Mouse (Mus musculus) kidney, adult 9 months (tissue): ENCODE data around the gene Bfsp2.

ENCODE experiments used
- DNase-seq: peaks from one replicate; pipeline ENCODE4 v3.0.0; 2022

Gene Bfsp2

DNA sequence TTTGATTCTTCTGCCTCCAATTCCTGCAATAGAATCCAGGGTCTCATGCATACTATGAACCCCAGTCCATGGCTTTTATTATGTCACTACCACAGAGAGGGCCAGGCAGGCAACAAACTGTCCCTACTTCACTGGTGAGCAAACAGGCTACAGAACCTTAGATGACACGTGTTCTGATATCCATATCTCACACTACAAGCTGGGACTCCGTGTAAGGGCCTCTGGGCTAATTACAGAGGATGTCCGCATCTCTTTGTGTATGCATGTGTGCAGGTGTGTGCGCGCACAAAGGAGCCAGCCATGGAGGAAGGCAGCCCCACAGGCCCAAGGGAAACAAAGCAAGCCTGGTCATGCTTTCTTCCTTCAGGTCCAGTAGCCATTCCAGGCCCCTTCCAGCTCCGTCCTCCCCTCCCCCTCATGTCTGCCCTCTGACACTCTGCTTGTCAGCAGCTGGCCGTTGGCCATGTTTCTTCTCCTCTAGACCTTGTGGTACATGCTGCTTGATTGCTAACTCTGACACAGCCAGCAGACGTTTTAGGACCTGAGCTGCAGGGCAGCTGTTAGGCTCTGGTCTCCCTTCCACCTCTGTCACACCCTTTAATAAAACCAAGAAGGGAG is 492 bp upstream of the Bfsp2 start:
- peak; percentile 86 for DNase-seq

DNA sequence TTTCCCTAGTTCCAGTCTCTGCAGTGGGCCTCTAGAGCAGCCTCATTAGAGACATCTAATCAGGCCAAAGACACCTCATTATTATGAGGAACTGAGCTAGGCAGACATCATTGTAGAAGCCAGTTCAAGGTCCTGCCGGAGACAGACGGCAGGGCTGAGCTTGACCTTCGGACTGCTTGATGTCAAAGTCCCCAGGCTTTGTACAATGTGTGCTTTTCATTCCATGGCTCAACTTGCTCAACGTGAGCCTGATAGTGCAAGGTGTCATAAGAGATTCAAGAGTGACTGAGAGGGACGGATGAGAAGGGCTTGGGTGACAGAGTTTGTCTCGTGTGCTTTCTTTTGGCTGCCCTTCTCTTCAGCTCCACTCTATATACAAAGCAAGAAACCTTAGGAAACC is 4.8 kb downstream of the Bfsp2 start:
- peak; percentile 86 for DNase-seq

- peak; percentile 72 for DNase-seq
These were observed 6.1 kb downstream of the Bfsp2 start for GRCm38 (mm10) chr9:103473915-103474688.

DNA sequence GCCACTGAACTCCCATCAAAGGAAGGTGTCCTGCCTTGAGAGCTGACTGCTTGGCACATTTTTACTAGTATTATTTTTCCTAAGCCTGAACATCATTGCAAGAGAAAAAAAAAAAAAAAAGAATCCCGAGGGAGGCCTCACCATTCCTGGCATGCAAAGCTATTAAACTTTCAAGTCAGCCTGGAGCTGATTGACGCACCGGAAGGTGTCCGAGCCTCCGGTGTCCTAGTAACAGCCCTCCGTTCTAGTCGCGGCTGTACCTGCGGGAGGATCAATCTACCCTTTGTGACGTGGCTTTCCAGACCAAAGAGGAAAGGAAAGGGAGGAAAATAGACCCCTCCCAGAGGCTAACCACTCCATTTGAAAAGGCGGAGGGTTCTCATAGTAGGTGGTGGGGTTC is 8.4 kb downstream of the Bfsp2 start:
- no peak for DNase-seq

DNA sequence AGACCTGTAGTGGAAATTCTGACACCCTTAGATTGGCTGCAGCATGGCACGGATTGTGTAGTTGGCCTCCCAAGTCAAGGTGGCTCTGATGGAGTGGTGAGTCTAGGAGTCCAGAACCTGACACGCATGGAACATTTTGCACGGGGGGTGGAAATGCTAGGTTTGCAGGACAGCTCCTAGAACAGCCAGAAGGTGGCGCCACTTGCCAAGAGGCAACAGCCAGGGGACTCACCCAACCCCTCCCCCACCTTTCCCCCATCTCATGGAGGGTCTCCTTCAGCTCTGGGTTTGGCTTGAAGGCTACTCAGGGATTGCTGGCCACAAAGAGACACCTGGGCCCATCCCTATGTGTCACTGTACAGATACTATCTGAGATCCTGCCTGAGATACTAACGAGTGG is 10.7 kb downstream of the Bfsp2 start:
- peak; percentile 44 for DNase-seq

DNA sequence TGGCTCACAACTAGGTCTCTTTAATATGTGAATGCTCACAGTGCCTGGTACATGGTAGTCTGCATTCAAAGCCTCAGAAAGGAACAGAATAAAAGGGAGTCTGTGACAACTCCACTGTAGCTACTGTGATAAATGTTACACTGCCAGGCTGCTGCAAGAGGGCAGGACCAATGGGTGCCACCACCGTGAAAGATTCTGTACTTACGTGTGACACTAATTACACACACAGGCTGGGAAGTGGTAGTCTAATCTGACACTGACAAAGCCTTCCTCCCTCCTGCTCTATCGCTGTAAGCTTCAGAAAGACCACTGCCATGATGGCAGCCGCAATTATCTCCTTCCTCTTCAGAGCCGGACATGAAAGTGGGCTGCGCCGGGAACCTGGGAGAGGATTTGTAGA is 11.3 kb downstream of the Bfsp2 start:
- no peak for DNase-seq

- no peak for DNase-seq
These were observed 14.5 kb downstream of the Bfsp2 start for GRCm38 (mm10) chr9:103465711-103466220.

- no peak for DNase-seq
These were observed 14.9 kb downstream of the Bfsp2 start for GRCm38 (mm10) chr9:103465293-103465692.

DNA sequence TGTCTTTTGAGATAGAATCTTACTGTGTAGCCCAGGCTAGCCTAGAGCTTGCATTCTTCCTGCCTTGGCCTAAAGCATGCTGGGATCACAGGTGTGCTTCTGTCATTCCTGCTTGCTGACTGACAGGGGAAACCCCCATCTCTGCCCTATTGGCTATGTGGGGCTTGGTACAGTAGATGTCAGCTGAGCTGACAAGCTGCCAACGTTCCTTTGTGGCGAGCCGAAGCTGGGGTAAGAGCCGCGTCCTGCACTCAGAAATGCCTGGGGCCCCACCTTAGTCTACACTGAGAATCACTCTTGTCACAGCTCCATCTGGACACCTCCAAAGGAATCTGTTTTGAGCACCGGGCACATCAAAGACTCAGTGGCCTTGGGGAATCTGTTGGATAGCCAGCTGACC is 16.4 kb downstream of the Bfsp2 start:
- no peak for DNase-seq

DNA sequence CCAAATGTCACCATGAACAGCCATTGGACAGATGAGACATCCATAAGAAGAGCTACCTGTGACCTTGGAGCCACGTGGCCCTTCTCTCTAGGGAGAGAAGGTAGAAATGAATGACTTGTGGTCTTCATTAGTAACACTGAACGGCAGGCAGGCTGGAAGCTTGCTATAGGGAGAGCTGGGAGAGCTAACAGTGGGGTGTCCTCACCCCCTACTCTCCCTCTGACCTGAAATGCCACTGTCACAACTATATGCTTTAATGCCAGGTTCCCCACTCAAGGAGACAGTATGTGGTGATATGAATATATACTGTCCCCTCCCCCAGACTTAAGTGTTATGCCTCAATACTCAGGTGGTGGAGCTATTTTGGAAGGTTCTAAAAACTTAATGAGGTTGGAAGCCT is 20.4 kb downstream of the Bfsp2 start:
- DNase-seq = no peak

DNA sequence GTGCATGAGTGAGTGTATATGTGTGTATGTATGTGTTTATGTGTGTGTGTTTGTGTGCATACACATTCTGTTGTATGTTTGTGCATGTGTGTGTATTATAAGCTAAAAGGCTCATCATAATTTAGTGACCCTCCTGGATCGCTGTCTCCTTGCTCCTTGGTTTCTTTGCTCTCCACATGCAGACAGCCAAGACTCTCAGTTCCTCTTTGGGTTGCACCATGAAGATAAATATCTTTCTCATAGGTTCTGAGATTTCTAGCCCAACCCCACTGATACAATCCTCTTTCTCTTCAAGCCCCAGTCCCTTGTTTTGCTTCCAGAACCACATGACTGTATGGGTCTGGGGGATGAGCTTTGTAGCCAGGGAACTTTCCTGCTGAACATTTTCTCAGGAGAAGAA is 20.9 kb downstream of the Bfsp2 start:
- DNase-seq = no peak

GRCm38 (mm10) chr9:103449651-103450050 is 30.6 kb downstream of the Bfsp2 start:
- no peak for DNase-seq

DNA sequence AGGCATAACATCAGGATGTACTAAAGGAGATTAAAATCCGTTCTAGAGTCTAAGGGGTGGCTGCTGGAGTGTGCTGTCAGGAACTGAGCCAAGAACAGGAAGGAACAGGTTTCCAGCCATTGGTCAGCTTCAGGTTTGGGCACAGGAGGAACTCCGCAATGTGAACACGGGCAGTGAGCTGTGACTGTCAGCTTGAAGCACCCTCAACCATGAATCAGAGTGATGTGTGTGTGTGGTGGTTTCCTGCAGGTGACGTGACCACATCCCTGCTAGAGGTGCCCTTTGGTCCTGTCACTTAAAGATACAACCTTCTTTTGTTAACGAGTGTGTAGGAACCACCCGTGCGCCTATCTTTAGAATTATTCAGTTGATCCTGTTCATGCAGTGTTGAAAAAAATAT is 31.1 kb downstream of the Bfsp2 start:
- peak; percentile 28 for DNase-seq

- DNase-seq = no peak
These were observed 35.6 kb downstream of the Bfsp2 start for GRCm38 (mm10) chr9:103444656-103445055.

GRCm38 (mm10) chr9:103443824-103444185 is 36.4 kb downstream of the Bfsp2 start:
- no peak for DNase-seq

DNA sequence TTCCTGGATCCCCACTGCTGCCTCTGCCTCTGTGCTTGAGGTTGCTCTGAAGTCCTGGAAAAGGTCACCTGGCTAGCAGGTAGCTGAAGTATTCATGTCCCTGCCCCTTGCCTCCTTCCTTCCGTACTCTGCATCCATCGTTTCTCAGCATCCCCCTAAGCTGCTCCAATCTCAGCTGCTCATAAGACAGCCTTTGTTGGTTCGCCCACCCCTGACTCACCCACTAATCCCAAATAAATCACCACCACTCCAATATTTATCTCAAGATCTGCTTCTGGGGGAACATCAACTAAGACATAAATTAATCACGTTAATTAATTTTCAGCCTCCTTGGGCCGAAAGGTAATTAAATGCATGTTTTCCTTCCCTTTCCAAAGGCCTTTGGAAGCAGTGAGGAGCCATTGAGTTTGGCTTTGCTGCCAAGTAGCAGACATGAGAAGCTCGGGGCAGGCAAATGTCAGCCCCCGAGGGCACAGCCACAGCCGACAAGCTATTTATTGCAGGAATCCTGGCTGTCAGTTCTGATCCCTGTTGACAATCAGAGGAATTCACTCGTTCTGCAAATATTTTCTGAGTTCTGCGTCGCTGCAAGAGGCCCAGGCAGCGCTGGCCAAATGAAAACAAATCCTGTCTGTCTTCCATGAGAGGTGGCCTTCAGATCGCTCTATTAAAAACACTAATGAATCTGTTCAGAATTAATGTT is 36.9 kb downstream of the Bfsp2 start:
- DNase-seq = peak; percentile 16

DNA sequence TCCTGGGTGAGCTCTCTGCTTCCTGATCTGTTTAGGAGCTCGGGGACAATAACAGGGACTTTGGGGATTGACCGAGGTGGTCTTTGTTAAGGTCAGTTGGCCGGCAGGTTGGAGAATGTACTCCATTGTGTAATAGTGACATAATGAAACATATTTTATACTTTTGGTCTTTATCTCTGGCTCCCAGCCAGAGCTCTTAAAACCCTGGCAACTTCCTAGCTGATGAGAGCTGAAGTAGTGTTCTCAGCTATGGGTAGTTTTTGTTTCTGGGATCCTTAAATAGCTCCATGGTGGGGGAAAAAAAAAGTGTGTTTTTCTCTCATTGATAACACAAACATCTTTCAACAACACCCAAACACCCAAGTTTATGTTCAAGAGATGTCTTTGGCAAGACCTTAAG is 39.6 kb downstream of the Bfsp2 start:
- no peak for DNase-seq

DNA sequence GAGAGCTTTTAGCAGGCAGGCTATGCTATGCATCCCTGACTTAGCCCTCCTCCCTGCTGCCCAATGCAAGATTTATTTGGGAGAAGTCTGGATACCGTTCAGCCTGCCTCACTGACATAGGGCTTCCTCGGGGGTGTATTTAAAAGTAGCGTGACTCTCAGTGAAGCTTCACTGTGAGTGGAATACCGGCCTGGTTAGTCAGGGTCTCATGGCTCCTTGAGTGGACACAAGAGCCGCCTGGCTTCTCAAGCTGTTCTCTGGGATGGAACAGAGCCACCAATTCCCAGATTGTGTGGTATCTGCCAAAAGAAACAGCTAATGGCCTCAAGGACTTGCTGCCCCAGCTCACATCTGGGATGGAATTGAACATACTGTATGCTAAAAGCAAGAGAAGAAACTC is 43.1 kb downstream of the Bfsp2 start:
- DNase-seq = no peak

GRCm38 (mm10) chr9:103434116-103434515 is 46.1 kb downstream of the Bfsp2 start:
- no peak for DNase-seq

GRCm38 (mm10) chr9:103432122-103432778 is 48.0 kb downstream of the Bfsp2 start:
- DNase-seq = no peak

DNA sequence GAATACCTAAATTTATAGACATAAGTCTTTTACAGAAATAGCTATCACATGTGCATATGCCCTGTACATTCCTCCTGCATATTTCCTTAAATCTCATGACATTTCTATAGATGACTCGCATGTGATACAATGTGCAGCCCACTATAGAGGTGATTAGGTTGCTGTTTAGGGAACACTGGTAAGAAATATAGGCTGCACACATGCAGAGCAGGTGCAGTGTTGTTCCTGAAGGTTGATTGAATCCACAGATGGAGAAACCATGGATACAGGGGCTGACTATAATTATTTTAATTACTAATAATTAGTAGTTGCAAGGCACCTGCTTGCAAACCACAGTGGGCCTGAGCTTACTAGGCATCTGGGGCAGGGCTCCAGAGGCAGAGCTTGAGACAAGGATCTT is 48.5 kb downstream of the Bfsp2 start:
- DNase-seq = no peak

DNA sequence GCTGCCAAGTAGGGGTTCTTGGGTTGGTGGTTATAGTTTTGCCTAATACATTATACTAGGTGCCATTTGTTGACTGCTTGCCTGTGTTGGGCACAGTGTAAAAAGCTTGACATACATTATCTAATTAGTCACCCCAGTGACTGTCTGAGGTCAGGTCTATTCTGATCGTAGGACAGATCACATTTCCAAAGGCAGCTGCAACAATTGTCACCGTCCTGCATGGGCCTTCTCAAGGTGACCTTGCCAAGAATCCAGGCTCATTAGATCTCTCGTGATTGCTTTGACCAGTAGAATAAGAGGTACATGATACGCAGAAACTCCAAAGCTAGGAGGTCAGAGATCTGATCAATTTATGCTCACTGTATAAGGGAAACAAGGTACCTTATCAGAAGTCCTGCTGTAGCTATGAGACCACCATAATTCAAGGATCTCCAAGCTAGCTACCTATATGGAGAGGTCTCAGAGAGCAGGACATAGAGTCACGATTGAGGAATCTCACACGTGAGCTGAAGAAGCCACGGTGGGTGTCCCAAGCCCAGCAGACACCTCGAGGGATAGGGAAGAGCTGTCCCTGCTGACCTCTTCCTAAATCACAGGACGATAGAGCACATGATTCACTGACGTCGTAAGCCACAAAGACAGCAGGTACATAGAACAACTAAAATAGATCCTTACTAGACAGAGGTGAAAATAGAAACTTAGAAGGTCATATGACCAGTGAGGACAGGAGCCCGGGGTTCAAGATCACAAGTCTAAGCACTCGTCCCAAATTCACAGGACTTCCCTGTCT is 49.6 kb downstream of the Bfsp2 start:
- DNase-seq = no peak

DNA sequence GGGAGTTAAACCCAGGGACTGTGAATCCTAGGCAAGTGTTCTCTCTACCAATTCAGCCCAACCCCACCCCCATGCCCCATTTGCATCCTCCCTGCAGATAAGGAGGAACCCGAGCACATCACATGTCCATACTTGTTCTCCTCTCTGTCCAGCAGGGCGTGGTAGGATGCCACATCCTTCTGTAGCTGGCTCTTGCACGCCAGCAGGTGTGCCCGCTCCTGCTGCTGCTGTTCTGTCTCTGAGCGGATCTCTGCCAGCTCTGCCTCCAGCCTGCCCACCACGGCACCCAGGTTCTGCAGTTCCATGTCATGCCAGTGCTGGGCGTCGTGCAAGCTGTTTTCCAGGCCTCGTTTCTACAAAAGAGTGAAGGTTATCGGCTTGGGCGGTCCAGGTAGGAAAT is 53.8 kb downstream of the Bfsp2 start:
- DNase-seq = no peak
